Mouse (Mus musculus) heart, embryonic 14.5 days (tissue): Measurements from ENCODE around the gene Gm42688. TPM values are rescaled to one million over a fixed set of nuclear protein-coding genes. Genes with fewer than 3 reads are reported as not detected.

Experiments used
- ATAC-seq: fragments of 200-750 bp; cut with Nextera tagmentation; 2 replicates; pipeline ENCODE4 v1.8.0; 2017; ENCODE audit warnings: low read depth, moderate TSS enrichment; ENCODE audit not compliant: insufficient number of reproducible peaks, insufficient read depth, low FRiP score
- H3K27ac ChIP-seq, 2 experiments: fragments of 200-500 bp in 1 of 2; fragments of 300-500 bp in 1 of 2; sonication (generic) in 1 of 2; replicated peaks in 1 of 2; 2 replicates each; pipeline ENCODE4 v1.5.1; 2012 to 2014; ENCODE audit warnings: low read depth in 2 of 2, low read length in 2 of 2, control low read depth in 1 of 2, mild to moderate bottlenecking in 1 of 2, mixed read lengths in 1 of 2; ENCODE audit not compliant: control insufficient read depth in 1 of 2, insufficient read depth in 1 of 2
- H3K27me3 ChIP-seq: fragments of 300-500 bp; sonication (generic); 2 replicates; pipeline ENCODE4 v1.6.1; 2014; ENCODE audit warnings: mild to moderate bottlenecking, low read length, control low read depth; ENCODE audit not compliant: control insufficient read depth, insufficient read depth
- H3K36me3 ChIP-seq: fragments of 300-500 bp; sonication (generic); 2 replicates; pipeline ENCODE4 v1.6.1; 2014; ENCODE audit warnings: mild to moderate bottlenecking, control low read depth, low read length, mixed read lengths; ENCODE audit not compliant: control insufficient read depth, insufficient read depth
- H3K4me1 ChIP-seq, 2 experiments: fragments of 200-500 bp in 1 of 2; fragments of 300-500 bp in 1 of 2; sonication (generic) in 1 of 2; 2 replicates each; pipeline ENCODE4 v1.6.1; 2012 to 2014; ENCODE audit warnings: low read length in 2 of 2, control low read depth in 1 of 2, mixed read lengths in 1 of 2; ENCODE audit not compliant: control insufficient read depth in 2 of 2, insufficient read depth in 2 of 2
- H3K4me2 ChIP-seq: fragments of 300-500 bp; sonication (generic); 2 replicates; pipeline ENCODE4 v1.6.1; 2014; ENCODE audit warnings: mild to moderate bottlenecking, low read length
- H3K4me3 ChIP-seq, 2 experiments: fragments of 200-500 bp in 1 of 2; fragments of 300-500 bp in 1 of 2; sonication (generic) in 1 of 2; 2 replicates each; pipeline ENCODE4 v1.5.1; 2012 to 2014; ENCODE audit warnings: low read length in 2 of 2, mild to moderate bottlenecking in 2 of 2, control low read depth in 1 of 2, low read depth in 1 of 2, moderate library complexity in 1 of 2; ENCODE audit not compliant: control insufficient read depth in 1 of 2, insufficient read depth in 1 of 2
- H3K9ac ChIP-seq: fragments of 300-500 bp; sonication (generic); 2 replicates; pipeline ENCODE4 v1.6.1; 2014; ENCODE audit warnings: mild to moderate bottlenecking, low read length
- H3K9me3 ChIP-seq: fragments of 300-500 bp; sonication (generic); 2 replicates; pipeline ENCODE4 v1.6.1; 2016; ENCODE audit warnings: low read length, control low read depth; ENCODE audit not compliant: control insufficient read depth
- WGBS: fragments of 180-500 bp; shearing (Covaris S2); extraction: QIAGEN DNeasy Blood & Tissue Kit; methylation state at CpG from one replicate; pipeline ENCODE4 v1.1.7; 2014; 5-methylcytosine and 5-hydroxymethylcytosine counted together
- polyA plus RNA-seq: library from polyadenylated mRNA; unstranded; fragments of >200 nt; fragmentation: Nextera tagmentation; extraction: Ambion mirVana; gene quantifications from 2 replicates; pipeline ENCODE4 v1.2.1, GENCODE M21; 2014

Gm42688 gene
- polyA plus RNA-seq, 1 experiment from 2014 or later = 1.3 TPM

DNA sequence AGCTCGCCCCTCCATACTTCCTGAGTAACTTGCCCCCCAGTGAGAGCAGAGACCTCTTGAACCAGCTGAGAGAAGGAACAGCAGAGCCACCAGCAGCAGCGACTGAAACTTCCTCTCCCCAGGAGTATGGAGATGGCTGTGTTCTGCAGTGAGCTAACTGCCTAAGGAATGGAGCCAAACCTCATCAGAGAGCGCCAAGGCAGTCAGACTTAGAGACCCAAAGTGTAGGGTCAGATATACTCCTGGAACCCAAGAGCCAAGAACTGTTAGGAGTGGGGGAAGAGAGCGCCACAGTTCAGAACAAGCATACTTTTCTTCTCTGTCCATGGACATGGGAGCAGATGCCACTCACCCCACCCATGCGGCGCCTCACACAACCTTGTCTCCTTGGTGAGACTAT is 35.0 kb upstream of the Gm42688 start:
- Histone ChIP-seq H3K9ac (no peak overlapping the region), H3K36me3 (no peaks in the 10 kb centered on the region), H3K4me3 (no peak overlapping the region), H3K4me1 (peaks cover 0 to 16% of the 10 kb centered on the region in 2 experiments; a peak in 3 of 4 replicates), H3K27me3 (peaks cover 100% of the 10 kb centered on the region), H3K4me2 (no peak overlapping the region), H3K27ac (no peak overlapping the region), H3K9me3 (no peaks in the 10 kb centered on the region)
- WGBS = 27% methylated on average over 6 of the region's 6 CpGs
- ATAC-seq = no peak

DNA sequence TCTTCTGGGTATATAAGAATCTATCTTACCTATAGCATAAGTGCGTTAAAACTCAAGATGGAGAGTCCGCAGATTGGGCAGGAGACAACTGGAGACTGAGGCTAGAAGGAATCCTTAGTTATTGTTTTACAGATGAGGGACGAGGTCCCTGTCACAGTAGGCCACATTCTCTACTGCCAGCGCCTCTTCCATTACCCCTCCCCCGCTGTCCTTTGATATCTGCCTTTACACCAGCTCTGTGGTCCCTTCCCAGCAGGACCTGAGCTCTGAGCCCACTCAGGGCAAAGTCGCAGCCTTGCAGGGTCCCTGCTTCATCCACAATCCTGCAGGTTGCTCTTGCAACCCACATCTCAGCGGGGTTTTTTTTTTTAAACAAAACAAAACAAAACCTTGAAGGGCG is 33.2 kb upstream of the Gm42688 start:
- WGBS = 5% methylated on average over 8 of the region's 8 CpGs
- Histone ChIP-seq H3K36me3 (no peaks in the 10 kb centered on the region), H3K4me3 (peak overlapping the region in 1 of 2 experiments; percentile 25; a peak in 1 of 4 replicates), H3K27ac (no peak overlapping the region), H3K4me1 (peaks cover 0 to 16% of the 10 kb centered on the region in 2 experiments; a peak in 3 of 4 replicates), H3K4me2 (peak overlapping the region; percentile 55), H3K27me3 (peaks cover 99% of the 10 kb centered on the region), H3K9me3 (no peaks in the 10 kb centered on the region), H3K9ac (no peak overlapping the region)
- no peak for ATAC-seq

DNA sequence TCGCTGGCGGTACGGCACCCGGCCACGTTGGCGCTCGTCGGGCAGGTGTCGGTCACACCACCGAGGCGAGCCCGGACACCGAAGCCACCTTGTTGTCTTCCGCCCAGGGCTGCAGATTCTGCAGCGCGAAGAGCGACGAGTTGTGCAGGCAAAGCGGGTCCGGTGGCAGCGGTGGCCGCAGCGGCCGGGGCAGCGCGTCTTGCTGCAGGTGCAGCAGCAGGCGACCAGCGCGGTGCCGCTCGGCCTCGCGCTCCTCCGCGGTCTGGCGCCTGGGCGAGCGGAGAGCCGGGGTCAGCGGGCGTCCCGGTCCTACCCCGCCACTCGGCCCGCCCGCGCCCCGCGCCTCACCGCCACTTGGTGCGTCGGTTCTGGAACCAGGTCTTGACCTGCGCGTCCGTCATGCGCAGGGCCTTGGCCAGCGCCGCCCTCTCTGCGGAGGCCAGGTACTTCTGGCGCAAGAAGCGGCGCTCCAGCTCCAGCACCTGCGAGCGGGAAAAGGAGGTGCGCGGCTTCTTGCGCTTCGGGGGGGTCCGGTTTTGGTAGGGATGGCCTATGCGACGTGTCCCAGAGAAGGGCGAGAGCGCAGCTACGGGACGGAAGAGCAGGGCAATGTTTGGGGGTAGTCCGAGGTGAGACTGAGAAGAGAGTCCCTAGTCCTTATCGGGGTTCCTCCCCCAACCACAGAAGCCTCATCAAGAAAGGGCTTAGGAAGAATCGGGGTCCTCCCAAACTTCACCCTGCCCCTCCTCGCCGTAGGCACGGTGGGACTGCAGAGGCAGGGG is 32.5 kb upstream of the Gm42688 start:
- Histone ChIP-seq H3K4me3 (peak overlapping the region; percentile 19 to 25), H3K9ac (0 out of 2 replicates have a peak overlapping the region, but pooled peaks have one; percentile 3), H3K9me3 (no peaks in the 10 kb centered on the region), H3K4me2 (peak overlapping the region; percentile 55), H3K27ac (no peak overlapping the region), H3K4me1 (peaks cover 0 to 16% of the 10 kb centered on the region in 2 experiments; a peak in 3 of 4 replicates), H3K36me3 (no peaks in the 10 kb centered on the region), H3K27me3 (peaks cover 98% of the 10 kb centered on the region)
- under 1% methylated on average over 79 of the region's 81 CpGs for WGBS
- no peak for ATAC-seq

DNA sequence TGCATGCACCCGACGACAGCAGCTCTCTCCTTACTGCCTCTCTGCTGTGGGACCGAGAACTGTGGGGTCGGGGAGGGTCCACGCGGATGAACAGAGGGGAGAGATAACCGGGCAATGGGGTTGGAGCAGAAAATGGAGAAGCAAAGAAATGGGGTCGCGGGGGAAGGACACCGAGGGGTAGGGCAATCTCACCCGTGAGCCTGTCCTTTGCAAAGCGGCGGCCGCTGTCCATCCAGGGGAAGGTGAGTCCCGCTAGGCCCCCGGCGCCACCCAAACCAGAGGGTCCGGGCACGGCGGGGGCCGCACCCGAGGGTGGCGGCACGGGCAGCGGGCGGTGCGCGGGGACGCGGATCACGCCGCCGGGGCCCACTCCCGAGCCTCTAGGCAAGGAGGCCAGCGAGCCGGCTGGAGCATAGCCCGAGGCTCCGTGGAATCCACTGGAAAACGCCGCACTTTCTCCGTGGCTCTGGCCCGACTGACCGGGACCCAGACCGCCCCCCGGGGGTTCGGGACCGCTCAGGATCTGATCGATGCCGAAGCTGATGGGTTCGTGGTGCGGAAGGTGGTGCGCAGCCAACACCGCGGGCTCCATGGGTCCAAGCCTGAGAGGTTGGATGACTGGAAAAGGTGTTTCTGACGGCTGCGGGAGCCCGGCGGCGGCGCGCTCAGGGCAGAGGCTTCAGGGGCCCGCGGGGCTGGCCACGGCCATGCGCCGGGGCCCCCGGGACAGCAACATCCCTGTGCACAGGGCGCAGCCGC is 31.8 kb upstream of the Gm42688 start:
- no peaks in the 10 kb centered on the region for H3K36me3 ChIP-seq
- under 1% methylated on average over 65 of the region's 69 CpGs for WGBS
- H3K27ac ChIP-seq = no peak overlapping the region
- H3K4me3 ChIP-seq = peak overlapping the region in 1 of 2 experiments; percentile 25; a peak in 2 of 4 replicates
- no peaks in the 10 kb centered on the region for H3K9me3 ChIP-seq
- H3K9ac ChIP-seq = no peak overlapping the region
- no peak for ATAC-seq
- H3K4me1 ChIP-seq = peaks cover 0 to 16% of the 10 kb centered on the region in 2 experiments; a peak in 3 of 4 replicates
- peaks cover 98% of the 10 kb centered on the region for H3K27me3 ChIP-seq
- H3K4me2 ChIP-seq = peak overlapping the region; percentile 40

DNA sequence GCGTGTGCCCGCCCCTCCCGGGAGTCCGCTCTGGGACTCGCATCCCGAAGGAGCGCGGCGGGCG is 31.3 kb upstream of the Gm42688 start, which contains the start of gene Tlx2:
Tlx2 (minus strand) TSS at position 47 of the 64 bp plus-strand sequence.
- 0% methylated on average over 10 of the region's 10 CpGs for WGBS
- Histone ChIP-seq H3K27ac (no peak within 1 kb of the TSS), H3K36me3 (no peaks in the 10 kb centered on the region), H3K9ac (no peak within 1 kb of the TSS), H3K4me2 (peak within 1 kb of the TSS; percentile 55), H3K4me3 (peak within 1 kb of the TSS in 1 of 2 experiments; percentile 25; a peak in 2 of 4 replicates), H3K27me3 (peaks cover 98% of the 10 kb centered on the region), H3K9me3 (no peaks in the 10 kb centered on the region), H3K4me1 (peaks cover 0 to 16% of the 10 kb centered on the region in 2 experiments; a peak in 3 of 4 replicates)
- ATAC-seq = no peak

DNA sequence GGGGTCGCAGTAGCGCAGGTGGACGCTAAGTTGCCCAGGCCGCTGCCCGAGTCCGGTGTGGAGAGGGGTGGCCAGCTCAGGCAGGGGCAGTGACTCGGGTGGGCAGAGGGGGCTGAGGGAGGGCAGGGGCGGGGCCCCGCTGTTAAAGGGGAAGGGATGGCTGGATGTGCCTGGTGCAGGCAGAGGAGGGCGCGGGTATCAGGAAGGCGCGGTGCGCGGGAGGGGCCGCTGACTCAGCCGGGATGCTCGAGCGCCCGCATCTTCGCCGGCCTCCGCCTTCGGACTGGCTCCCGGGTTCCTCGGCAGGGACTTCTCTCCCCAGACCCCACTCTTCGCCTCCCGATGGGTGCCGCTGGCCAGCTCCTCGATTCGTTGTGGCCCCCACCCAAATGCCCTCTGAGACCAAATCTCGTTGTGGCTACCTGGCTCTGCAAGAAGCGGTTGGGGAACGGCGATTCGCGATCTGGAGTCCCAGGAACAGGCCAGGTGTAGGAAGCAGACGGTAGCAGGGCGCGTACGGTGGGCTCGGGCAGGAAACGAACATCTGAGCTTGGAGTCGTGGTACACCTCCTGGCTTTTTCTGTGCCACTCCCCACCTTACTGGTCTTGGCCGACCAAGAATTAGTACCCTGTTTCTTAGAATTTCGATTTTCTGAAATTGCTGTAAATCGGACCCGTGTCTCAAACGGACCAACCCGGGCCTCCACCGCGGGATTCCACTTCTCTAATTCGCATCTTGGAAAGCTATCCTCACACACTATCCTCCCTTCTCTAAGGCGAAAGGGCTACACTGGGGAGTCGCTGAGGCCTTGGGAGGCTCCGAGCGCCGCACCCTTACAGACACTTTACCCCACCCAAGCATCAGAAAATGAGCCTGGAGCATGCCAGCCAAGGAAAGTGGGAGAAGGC is 30.9 kb upstream of the Gm42688 start:
- Histone ChIP-seq H3K4me3 (peak overlapping the region in 1 of 2 experiments; percentile 25; a peak in 2 of 4 replicates), H3K27ac (no peak overlapping the region), H3K4me1 (peaks cover 0 to 16% of the 10 kb centered on the region in 2 experiments; a peak in 3 of 4 replicates), H3K4me2 (peak overlapping the region; percentile 40), H3K9me3 (no peaks in the 10 kb centered on the region), H3K9ac (no peak overlapping the region), H3K36me3 (no peaks in the 10 kb centered on the region), H3K27me3 (peaks cover 98% of the 10 kb centered on the region)
- no peak for ATAC-seq
- under 1% methylated on average over 56 of the region's 58 CpGs for WGBS

DNA sequence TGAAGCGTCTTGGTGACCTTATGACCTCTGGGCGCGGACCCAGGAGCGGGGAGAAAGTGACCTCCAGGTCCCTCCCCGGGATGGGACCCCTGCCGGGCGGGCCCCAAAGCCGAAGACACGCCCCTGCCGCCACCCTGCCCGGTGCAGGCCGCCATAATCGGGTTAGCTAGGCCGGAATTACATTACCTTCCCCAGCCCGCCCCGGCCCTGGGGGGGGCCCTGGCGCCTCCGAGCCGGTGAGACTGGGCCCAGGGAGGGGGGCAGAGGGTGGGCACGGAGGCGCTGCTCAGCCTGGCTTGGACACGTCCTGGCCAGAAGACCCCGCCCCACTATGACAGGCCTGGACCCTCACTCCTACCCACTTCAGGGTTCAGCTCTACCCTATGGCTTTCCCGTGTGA is 30.2 kb upstream of the Gm42688 start:
- 0 out of 2 replicates have a peak, but pooled peaks have one; percentile 37 for ATAC-seq
- Histone ChIP-seq H3K4me2 (no peak overlapping the region), H3K27me3 (peaks cover 98% of the 10 kb centered on the region), H3K9ac (no peak overlapping the region), H3K36me3 (no peaks in the 10 kb centered on the region), H3K9me3 (no peaks in the 10 kb centered on the region), H3K27ac (no peak overlapping the region), H3K4me3 (peak overlapping the region in 1 of 2 experiments; percentile 11; a peak in 1 of 4 replicates), H3K4me1 (peaks cover 0 to 16% of the 10 kb centered on the region in 2 experiments; a peak in 3 of 4 replicates)
- WGBS = 1% methylated on average over 20 of the region's 24 CpGs
